Mouse (Mus musculus) neutrophil, adult 83 days (primary cell): ENCODE results near the gene Rtl3. TPM values are rescaled to one million over a fixed set of nuclear protein-coding genes. Genes with fewer than 3 reads are reported as not detected.

ENCODE experiments used
- total RNA-seq, 2 experiments: library from RNA; stranded (reverse); gene quantifications; one replicate each; pipeline ENCODE4 v1.2.4; 2023

Rtl3 gene
- total RNA-seq: not detected

DNA sequence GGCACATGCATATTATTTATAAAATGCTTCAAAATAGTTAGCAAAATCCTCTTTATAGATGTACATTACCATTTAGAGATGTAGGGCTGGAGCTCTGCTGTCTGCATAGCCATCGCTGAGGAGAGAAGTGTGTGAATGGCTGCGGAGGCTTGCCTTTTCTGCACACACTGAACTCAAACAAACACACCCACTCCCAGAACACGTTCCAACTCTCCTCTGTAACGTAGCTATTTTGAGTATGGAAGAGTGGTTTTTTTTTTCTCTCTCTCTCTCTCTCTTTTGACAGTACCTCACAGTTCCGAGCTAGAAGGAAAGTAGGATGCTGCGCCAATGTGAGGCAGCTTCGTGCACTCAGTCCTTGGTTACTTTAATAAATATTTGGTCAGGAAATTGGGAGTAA lies at the start of gene Rtl3:
Rtl3 (minus strand) TSS at position 236 of the 400 bp plus-strand sequence.

Other genes with a start within 250 kb of the Rtl3 start
- gene Cysltr1, start 237.0 kb downstream of the Rtl3 start, total RNA-seq: 1 to 10 TPM; 2.6 to 2.8 TPM
- not detected for gene Lpar4, start 80.0 kb upstream of the Rtl3 start, total RNA-seq
- under 1 TPM; 0.75 to 0.86 TPM for gene P2ry10, start 247.8 kb upstream of the Rtl3 start, total RNA-seq